Mouse (Mus musculus) left cerebral cortex, postnatal 10 days (tissue): ENCODE results near the gene AL732309.1. TPM values are rescaled to one million over a fixed set of nuclear protein-coding genes. Genes with fewer than 3 reads are reported as not detected.
A peak's percentile ranks its signal among the peaks of the same experiment; 100 is the strongest.

ENCODE experiments used
- DNase-seq, 2 experiments: peaks; one replicate each; pipeline ENCODE4 v3.0.0; 2021 to 2022; ENCODE audit warnings: low spot score in 2 of 2, mixed read lengths in 1 of 2; ENCODE audit errors: extremely low spot score in 1 of 2
- intact Hi-C: fragments of 180-260 bp; cut with DNase I; formaldehyde crosslinking; loops from one replicate; pipeline ENCODE4 v1.15.1; 2025
- total RNA-seq, 2 experiments: library from RNA; stranded (reverse); gene quantifications; 2 replicates each; pipeline ENCODE4 v1.2.3; 2021

AL732309.1 gene
- total RNA-seq, 2 experiments from 2014 or later, result 2.4 TPM; not detected in 1

- intact Hi-C loops, result no loop called here
- no peak for DNase-seq
These were observed 20.8 kb downstream of the AL732309.1 start for GRCm38 (mm10) chr2:25225811-25226379.

DNA sequence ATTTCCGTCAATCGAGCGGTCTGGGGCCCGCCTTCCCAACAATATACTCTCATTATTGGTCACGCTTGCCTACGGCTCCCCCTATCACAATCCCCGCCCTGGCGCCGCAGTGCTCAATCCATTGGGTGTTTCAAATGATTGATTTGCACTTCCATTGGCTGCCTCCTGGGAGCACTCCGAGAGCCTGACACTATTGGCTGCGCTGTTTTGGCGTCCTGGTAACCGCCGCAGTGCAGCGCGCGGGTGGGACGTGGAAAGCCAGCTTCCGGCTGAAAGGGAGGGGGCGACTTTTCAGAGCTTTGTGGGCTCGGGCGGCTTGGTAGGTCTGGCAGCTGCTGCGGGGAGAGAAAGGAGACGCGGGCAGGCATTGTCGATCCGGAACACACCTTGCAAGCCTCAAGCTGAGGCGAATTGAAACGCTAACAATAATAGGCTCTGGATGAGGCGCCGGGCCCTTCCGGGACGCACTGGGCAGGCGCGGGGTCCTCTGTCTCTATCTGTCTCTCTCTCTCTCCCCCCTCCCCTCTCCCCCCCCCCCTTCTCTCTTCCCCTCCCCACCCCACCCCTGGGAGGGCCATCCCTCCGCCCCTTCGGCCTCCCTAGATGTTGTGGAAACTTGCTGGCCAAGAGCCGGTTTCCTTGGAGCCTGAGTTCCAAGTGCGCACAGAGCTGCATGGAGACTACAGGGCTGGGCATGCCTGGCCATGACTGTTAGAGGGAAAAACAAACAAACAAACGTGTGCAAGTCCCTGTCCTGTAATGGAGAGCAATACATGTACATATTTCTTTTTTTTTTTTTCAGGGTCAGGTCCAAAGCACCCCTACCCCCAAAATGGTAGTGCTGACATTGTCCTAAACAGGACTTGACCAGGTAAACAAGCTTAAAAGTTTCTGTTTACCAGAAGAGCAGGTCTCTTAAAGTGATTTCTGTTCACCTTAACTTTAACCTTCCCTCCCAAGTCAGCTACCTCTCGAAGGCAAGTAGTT, 21.6 kb downstream of the AL732309.1 start:
- intact Hi-C loops, result no loop called here
- peak; percentile 99 to 100 for DNase-seq

DNA sequence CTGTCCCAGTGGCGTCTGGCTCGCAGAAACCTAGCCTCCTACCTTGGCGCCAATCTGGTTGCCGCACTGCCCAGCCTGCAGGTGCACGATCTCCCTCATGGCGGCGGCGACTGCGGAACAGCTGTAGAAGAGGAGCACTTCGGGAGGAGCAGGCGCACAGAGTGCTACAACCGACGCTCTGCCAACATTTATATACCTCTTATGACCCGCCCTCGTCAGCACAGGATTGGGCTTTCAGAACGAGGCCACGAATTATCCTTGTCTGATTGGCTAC, 22.2 kb downstream of the AL732309.1 start, which contains the start of gene Tubb4b:
TSS of gene Tubb4b (minus strand) at position 211 of the 274 bp plus-strand sequence.
- intact Hi-C loops, result no loop called here
- DNase-seq, result no peak

DNA sequence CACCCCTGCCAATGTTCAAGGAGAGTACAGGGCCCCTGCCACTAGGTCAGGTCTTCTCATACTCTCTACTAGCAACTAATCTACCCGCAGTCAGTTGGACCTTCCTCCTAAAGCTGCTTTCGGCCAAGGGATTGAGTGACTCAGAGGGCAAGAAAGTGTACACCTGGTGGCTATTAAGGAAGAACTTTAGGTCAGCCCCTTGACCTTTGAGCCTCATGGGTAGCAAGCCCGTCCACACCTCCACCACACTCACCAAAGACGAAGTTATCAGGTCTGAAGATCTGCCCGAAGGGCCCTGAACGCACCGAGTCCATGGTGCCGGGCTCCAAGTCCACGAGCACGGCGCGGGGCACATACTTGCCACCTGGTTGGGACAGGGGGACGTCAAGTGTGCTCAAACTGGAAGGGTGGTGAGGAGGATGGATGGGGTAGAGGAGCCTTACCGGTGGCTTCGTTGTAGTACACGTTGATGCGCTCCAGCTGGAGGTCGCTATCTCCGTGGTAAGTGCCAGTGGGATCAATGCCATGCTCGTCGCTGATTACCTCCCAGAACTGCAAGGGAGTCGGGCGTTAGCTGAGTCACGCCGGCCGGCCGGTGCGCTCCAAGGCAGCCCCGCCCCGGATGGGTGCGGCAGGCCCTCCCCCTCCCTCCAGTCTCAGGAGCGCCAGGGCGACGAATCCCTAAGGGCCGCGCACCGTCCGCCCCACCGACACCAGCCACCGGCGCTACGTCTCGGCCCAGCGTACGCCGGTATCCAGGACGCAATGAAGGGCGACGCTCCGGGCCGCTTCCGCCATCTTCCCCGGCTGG, 22.8 kb downstream of the AL732309.1 start:
- intact Hi-C loops, result no loop called here
- peak; percentile 38 to 89 for DNase-seq

DNA sequence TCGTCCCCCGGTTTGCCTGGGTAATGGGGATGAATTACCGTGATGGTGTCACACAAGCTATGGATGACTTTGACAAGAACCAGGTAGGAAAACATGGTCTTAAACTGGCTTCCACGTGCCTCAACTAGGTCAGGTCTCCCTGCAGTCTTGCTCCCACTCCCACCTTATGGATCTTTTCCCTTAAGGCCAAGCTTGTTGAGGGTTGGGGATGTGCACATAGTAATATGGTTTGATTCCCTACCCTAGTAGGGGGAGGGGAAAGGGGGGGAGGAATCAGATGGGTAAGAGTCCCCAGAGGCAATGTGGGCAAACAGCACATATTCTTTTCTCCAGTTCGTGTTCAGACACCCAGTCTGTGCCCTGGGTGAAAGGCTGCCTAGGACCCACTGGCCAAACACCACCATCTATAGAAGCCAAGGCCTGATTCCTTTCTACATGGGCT, 25.3 kb downstream of the AL732309.1 start:
- intact Hi-C loops, result no loop called here

GRCm38 (mm10) chr2:25218445-25218844, 28.2 kb downstream of the AL732309.1 start, which contains the start of gene Fam166a:
TSS of gene Fam166a (plus strand) at chr2:25218745.
- intact Hi-C loops, result no loop called here
- DNase-seq, result no peak

More for the DNA sequence above, 25.3 kb downstream of the AL732309.1 start:
- no peak for DNase-seq

GRCm38 (mm10) chr2:25217666-25218065, 29.0 kb downstream of the AL732309.1 start:
- intact Hi-C loops, result no loop called here
- no peak for DNase-seq

- DNase-seq, result no peak
- intact Hi-C loops, result no loop called here
These were observed 32.2 kb downstream of the AL732309.1 start, which contains the start of gene Stpg3 for GRCm38 (mm10) chr2:25214444-25214843. TSS of gene Stpg3 (minus strand) at chr2:25214637.

DNA sequence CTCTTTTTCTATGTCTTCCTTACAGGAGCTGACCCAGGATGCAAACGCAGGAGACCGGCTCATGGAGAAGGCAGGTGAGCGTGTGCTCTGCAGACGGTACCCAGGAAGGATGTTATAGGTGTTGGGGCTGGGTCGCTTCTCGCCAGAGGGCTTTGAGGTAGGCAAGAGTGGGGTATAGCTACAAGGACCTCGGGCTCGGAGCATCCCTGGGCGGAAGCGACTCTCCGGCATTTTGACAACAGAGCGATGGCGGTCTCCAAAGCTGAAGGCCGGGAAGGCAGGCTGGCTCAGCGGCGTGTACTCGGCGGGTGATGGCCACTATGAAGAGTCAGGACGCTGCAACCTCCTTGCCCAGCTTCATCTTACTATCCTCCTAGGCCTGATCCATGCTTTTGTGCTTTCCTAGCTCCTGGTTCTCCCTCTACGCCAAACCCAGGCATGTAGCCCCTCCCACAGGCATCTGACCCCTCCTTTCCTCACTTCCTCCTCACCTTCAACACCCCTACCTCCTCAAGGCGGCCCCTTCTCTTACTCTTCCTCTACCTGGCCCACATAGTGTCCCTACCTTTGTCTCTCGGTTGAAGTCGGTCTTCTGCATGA, 33.3 kb downstream of the AL732309.1 start:
- no peak for DNase-seq
- intact Hi-C loops, result no loop called here

DNA sequence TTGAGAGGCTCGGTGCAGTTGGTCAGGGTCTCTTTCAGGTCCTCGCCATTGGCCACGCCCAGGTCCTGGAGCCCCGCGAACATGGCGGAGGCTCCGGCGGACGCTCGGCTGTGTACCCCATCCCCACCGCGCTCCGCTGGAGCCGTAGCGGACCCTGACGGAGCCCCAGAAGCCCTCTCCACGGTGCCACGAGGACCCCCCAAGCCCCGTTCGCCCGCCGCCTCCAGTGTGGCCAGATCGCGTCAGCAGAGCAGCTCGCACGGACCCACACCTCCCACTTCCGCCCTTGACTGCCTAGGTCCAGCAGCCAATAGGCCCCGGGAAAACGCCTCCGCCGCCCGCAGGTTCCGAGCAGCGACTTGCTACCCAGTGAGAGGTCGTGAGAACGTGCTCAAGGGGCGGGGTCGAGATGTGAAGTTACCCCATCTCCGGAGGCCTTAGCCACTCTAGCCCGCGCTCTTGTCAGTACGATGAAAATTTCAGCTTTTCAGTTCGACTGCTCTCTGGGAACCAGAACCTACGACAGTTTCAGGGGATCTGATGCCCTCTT, 35.5 kb downstream of the AL732309.1 start, which contains the start of gene Nelfb:
TSS of gene Nelfb (minus strand) at position 369 of the 550 bp plus-strand sequence.
- intact Hi-C loops, result no loop called here
- peak; percentile 65 to 94 for DNase-seq

DNA sequence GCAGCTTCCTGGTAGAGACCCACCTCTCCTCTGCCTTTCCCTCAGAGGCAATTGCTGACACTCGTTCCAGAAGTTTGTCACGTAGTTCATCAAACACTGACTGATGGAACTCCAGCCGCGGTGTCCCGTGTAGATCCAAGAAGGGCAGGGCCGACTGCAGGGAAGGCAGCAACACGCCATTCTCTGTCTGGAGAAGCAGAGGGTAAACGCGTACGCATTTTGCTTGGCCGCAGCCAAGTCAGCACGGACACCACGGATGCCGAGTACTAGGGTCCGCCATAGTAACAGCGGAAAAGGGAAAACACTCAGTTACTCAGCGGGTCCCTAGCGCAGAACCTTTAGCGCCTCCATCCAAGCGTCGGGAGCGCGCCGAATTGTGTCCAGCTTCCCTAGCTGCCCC, 36.0 kb downstream of the AL732309.1 start:
- intact Hi-C loops, result no loop called here
- DNase-seq, result no peak

GRCm38 (mm10) chr2:25207593-25207992, 39.1 kb downstream of the AL732309.1 start:
- intact Hi-C loops, result no loop called here
- DNase-seq, result no peak

DNA sequence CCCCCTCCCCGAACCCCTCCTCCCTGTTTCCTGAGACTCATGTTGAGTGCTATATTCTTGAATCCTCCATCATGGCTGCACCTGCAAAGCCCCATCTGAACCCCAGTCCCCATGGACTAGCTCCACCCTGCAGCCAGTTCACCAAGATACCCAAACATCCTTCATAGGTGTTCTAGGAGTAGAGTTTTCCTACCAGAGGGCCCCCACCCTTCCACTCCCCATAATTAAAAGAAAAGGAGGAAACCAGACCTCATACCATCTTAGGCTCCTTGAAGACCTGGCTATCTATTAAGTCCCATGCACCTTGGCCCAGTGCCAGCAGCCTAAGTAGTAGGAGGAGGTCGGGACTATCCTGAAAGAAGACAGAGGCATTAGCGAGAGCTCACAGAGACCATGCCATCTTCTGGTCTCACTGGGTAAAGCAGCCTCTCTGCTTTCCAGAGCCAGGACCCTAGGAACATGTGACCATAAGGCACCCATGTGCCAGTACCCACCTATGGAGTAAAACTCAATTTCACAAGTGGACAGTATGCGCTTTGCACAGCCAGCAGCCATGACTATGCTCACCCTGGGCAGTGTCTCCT, 42.9 kb downstream of the AL732309.1 start:
- peak in 1 of 2 experiments; percentile 60 for DNase-seq
- intact Hi-C loops, result no loop called here

DNA sequence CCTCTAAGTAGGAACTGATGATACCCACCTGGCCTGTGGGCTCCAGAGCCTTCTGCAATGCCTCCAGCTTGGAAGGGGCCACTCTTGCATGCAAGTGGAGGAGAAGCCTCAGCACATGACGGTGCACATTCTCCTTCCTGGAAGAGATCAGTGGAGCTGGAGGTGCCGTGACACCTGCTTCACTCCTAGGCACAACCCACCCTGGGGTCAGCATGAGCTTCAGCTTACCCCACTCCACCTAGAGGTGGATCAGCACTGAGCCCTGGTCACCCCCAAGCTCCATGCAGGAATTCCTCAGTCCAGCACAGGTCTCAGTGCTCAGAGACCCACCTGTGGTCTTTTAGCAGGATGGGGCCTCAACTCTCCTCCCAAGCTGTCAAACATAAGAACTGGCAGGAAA, 46.0 kb downstream of the AL732309.1 start:
- intact Hi-C loops, result no loop called here
- DNase-seq, result no peak

DNA sequence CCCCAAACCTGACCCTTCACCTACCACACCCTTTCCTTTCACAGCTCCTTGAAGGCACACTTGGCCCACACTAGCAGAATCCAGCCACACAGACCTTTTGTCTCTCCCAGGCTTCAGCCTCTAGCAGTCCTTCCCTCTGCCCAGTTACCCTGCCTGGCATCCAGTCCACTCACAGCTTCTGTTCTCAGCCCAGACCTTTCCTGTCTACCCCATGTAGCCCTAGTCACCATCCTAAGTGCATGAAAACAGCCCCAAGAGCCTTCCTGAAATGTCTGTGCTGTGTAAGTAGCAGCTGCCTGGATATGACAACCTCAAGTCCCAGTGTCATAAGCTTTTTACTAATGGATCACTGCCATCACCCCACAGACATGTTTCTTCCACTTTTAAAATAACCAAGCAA, 48.7 kb downstream of the AL732309.1 start:
- intact Hi-C loops, result no loop called here
- no peak for DNase-seq

GRCm38 (mm10) chr2:25197191-25197590, 49.5 kb downstream of the AL732309.1 start:
- intact Hi-C loops, result no loop called here
- no peak for DNase-seq

DNA sequence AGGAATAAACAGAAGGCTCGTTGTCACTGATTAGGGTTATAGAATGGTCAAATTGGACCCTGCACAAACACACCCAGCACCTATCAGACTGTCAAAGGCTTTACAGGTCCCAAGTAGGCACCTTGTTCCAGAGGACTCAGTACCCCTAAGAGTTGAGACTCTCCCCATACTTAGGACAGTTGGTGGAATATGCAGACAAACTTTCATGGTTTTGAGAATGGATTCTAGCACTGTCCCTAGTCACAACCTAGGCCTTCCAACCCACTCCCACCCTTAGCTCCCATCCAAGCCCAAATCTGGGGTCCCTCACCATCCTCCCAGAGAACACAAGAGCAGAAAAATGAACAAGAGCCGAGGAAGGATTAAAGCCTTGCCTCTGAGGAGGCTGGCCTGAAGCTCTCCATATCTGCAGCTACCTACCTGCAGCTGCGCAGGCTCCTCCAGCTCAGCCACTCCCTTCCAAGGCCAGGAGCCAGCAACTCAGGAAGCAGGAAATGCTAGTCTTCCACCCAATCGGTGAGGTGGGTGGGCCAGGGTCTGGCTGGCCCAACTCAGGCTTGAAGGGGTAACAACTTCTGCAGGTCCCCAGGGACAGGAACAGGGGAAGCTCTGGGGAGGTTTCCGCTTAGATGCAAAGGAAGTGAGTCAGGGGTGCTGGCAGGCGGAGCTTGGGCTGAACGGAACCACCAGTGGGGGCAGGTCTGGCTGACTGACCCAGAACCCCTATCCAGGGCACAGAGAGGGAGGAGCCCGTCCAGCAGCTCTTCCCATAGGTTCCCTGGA, 50.3 kb downstream of the AL732309.1 start, which contains the start of gene Tor4a:
TSS of gene Tor4a (minus strand) at position 715 of the 783 bp plus-strand sequence.
- peak in 1 of 2 experiments; percentile 92 for DNase-seq
- intact Hi-C loops, result no loop called here
